12 mouse cellular contexts compared by ENCODE assay signal in the genomic region with DNA sequence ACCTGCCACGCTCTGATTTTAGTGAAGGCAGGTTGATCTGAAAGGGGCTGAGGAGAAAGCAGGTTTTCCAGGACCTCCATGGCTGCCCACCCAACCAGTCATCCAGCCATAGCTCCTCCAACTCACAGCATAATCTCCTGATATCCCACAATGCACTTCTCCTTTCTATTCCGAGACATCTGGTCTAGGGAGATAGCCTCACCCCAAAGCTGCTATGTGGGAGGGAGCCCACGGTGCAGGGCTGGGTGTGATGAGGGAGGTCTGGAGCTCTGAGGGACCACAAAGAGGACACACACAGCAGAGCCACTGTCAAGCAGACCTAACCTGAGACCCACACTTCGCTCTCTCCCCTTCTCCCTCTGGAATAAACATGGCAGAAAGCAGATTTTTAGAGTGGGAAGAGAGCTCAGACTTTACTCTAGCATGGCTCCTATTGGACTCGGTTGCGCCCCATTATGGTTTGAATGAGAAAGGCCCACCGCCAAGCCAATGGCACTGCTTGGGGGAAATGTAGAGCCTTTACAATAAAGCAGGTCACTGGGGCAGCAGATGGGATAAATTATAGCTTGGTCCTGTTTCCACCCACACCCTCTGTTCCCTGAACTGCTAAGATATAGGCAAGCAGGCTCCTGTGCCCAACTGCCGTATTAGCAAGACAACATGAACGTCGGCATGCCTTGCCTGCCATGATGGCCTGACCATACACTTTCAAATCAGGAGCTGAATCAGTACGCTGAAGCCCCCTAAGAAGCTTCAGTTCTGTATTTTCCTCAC.
DNase-seq lines count a peak whose midpoint lies in the region; ATAC-seq and TF ChIP-seq lines count a peak whose summit lies in the region.
"Had no signal": no experiment of that assay in that cellular context is flagged by ENCODE, and none has a peak within 500 bp of the region (broad histone marks: within the 10 kb centered on the region; RNA-seq: fewer than 3 reads in every experiment).

No protein-coding gene starts in this region.

- intact Hi-C loops in left cerebral cortex, postnatal 36 days (cut with DNase I) = no loop called here

- TF ChIP-seq POLR2A in testis, adult 2 months (IDR thresholded peaks at IDR 0.05; ENCODE audit: control insufficient read depth, low read depth, low read length) = no peak

- peak; percentile 79 for DNase-seq in heart, embryonic 10.5 days (ENCODE audit: low spot score)
- no peak for DNase-seq in heart, postnatal 4 days
- DNase-seq in testis, postnatal 14 days (ENCODE audit: low spot score) = no peak
- peak; percentile 78 to 80 (median 79) for DNase-seq in liver, embryonic 14.5 days (ENCODE audit: low read depth in 3 of 3, low spot score in 3 of 3)
- DNase-seq in cerebellum, adult 9-11 months = no peak
- DNase-seq in left cerebral cortex, postnatal 36 days (ENCODE audit: low spot score in 2 of 2) = no peak
- no peak for DNase-seq in thymus, postnatal 25 days
- DNase-seq: adrenal gland, postnatal 10 days had no signal

- H3K9ac ChIP-seq in liver, embryonic 14.5 days (replicated peaks) = peak overlapping the region; percentile 51
- H3K9ac ChIP-seq: heart, embryonic 15.5 days; intestine, embryonic 15.5 days; limb, embryonic 12.5 days had no signal

- no peak overlapping the region for H3K4me3 ChIP-seq in heart, embryonic 10.5 days
- peak overlapping the region; percentile 77 for H3K4me3 ChIP-seq in testis, adult 2 months (ENCODE audit: control insufficient read depth, low read depth, low read length)
- H3K4me3 ChIP-seq in liver, embryonic 14.5 days (ENCODE audit: insufficient read depth in 1 of 2, low read depth in 2 of 2, low read length in 2 of 2) = peak overlapping the region in 1 of 2 experiments; percentile 3; a peak in 2 of 4 replicates
- H3K4me3 ChIP-seq: heart, embryonic 15.5 days; intestine, embryonic 15.5 days; limb, embryonic 12.5 days had no signal

- TF ChIP-seq CTCF in testis, adult 2 months (IDR thresholded peaks at IDR 0.05; ENCODE audit: control insufficient read depth, insufficient read depth, insufficient replicate concordance, low read depth, low read length) = no peak
- TF ChIP-seq CTCF in liver, embryonic 14.5 days (IDR thresholded peaks at IDR 0.05; ENCODE audit: low read depth) = no peak

- no peaks in the 10 kb centered on the region for H3K9me3 ChIP-seq in heart, embryonic 10.5 days
- no peaks in the 10 kb centered on the region for H3K9me3 ChIP-seq in liver, embryonic 14.5 days (ENCODE audit: control insufficient read depth, low read length)
- H3K9me3 ChIP-seq: heart, embryonic 15.5 days; intestine, embryonic 15.5 days; limb, embryonic 12.5 days had no signal

- no peaks in the 10 kb centered on the region for H3K27me3 ChIP-seq in heart, embryonic 10.5 days (ENCODE audit: insufficient read depth, poor library complexity, severe bottlenecking)
- H3K27me3 ChIP-seq in testis, adult 2 months (ENCODE audit: control insufficient read depth, insufficient read depth, low read length) = no peaks in the 10 kb centered on the region
- H3K27me3 ChIP-seq in liver, embryonic 14.5 days (ENCODE audit: control insufficient read depth, insufficient read depth, low read length) = no peaks in the 10 kb centered on the region
- H3K27me3 ChIP-seq: heart, embryonic 15.5 days; intestine, embryonic 15.5 days had no signal

- no peaks in the 10 kb centered on the region for H3K36me3 ChIP-seq in heart, embryonic 10.5 days
- H3K36me3 ChIP-seq in testis, adult 2 months (ENCODE audit: control insufficient read depth, insufficient read depth, low read length) = no peaks in the 10 kb centered on the region
- no peaks in the 10 kb centered on the region for H3K36me3 ChIP-seq in liver, embryonic 14.5 days (replicated peaks; ENCODE audit: control insufficient read depth, insufficient read depth, low read depth)
- H3K36me3 ChIP-seq: heart, embryonic 15.5 days; intestine, embryonic 15.5 days; limb, embryonic 12.5 days had no signal

- H3K27ac ChIP-seq in heart, embryonic 10.5 days = peak overlapping the region; percentile 60
- H3K27ac ChIP-seq in testis, adult 2 months (ENCODE audit: control insufficient read depth, insufficient read depth, low read depth, low read length) = no peak overlapping the region; the same call in 1 of the 2 replicates
- peak overlapping the region; percentile 74 for H3K27ac ChIP-seq in liver, embryonic 14.5 days
- H3K27ac ChIP-seq: heart, embryonic 15.5 days; intestine, embryonic 15.5 days; limb, embryonic 12.5 days had no signal

- peaks cover 24% of the 10 kb centered on the region for H3K4me1 ChIP-seq in heart, embryonic 10.5 days
- no peaks in the 10 kb centered on the region; the same call in 1 of the 2 replicates for H3K4me1 ChIP-seq in testis, adult 2 months (ENCODE audit: control insufficient read depth, insufficient read depth, low read length)
- peaks cover 18 to 22% of the 10 kb centered on the region in 2 experiments for H3K4me1 ChIP-seq in liver, embryonic 14.5 days (replicated peaks; ENCODE audit: control insufficient read depth in 2 of 2, insufficient read depth in 2 of 2, low read length in 1 of 2)
- H3K4me1 ChIP-seq: intestine, embryonic 15.5 days had no signal

- peak; percentile 97 for ATAC-seq in liver, embryonic 14.5 days (ENCODE audit: insufficient read depth)
- ATAC-seq: intestine, embryonic 15.5 days had no signal

- H3K4me2 ChIP-seq in liver, embryonic 14.5 days (ENCODE audit: low read depth) = peak overlapping the region; percentile 66
- H3K4me2 ChIP-seq: heart, embryonic 15.5 days; intestine, embryonic 15.5 days; limb, embryonic 12.5 days had no signal

- 78% methylated on average over 11 of the region's 11 CpGs for WGBS in heart, embryonic 10.5 days
- WGBS in liver, embryonic 14.5 days (ENCODE audit: insufficient replicate concordance) = 65% methylated on average over 11 of the region's 11 CpGs

- TF ChIP-seq EP300 in liver, embryonic 14.5 days (IDR thresholded peaks at IDR 0.05; ENCODE audit: low read depth) = peak; percentile 81

Comparison
In these comparisons a context has a peak if more than half of its experiments do, and no peak if none do; other contexts are left out.
1. DNase-seq: peak in heart, embryonic 10.5 days (single experiment) and liver, embryonic 14.5 days (3 of 3); none in heart, postnatal 4 days (single experiment), testis, postnatal 14 days (single experiment), cerebellum, adult 9-11 months (single experiment), left cerebral cortex, postnatal 36 days (0 of 2) and thymus, postnatal 25 days (single experiment).